Mouse (Mus musculus) testis, adult 2 months (tissue): ENCODE measurements around the gene Trim24. TPM values are rescaled to one million over a fixed set of nuclear protein-coding genes. Genes with fewer than 3 reads are reported as not detected.
A peak's percentile ranks its signal among the peaks of the same experiment; 100 is the strongest.

Experiments used
- H3K27ac ChIP-seq: fragments of 200-500 bp; 2 replicates; pipeline ENCODE4 v1.5.1; 2012; ENCODE audit warnings: low read depth, low read length; ENCODE audit not compliant: control insufficient read depth, insufficient read depth
- H3K27me3 ChIP-seq: fragments of 200-500 bp; 2 replicates; pipeline ENCODE4 v1.6.1; 2012; ENCODE audit warnings: mild to moderate bottlenecking, low read length, moderate library complexity; ENCODE audit not compliant: control insufficient read depth, insufficient read depth
- H3K36me3 ChIP-seq: fragments of 200-500 bp; 2 replicates; pipeline ENCODE4 v1.6.1; 2012; ENCODE audit warnings: mild to moderate bottlenecking, low read length; ENCODE audit not compliant: control insufficient read depth, insufficient read depth
- H3K4me1 ChIP-seq: fragments of 200-500 bp; 2 replicates; pipeline ENCODE4 v1.6.1; 2012; ENCODE audit warnings: low read length; ENCODE audit not compliant: control insufficient read depth, insufficient read depth
- H3K4me3 ChIP-seq: fragments of 200-500 bp; 2 replicates; pipeline ENCODE4 v1.5.1; 2012; ENCODE audit warnings: low read depth, mild to moderate bottlenecking, low read length, moderate library complexity, mixed read lengths; ENCODE audit not compliant: control insufficient read depth
- CTCF ChIP-seq: fragments of 200-500 bp; IDR thresholded peaks from 2 replicates; pipeline ENCODE4 v1.5.1; 2012; ENCODE audit warnings: low read depth, mild to moderate bottlenecking, inconsistent platforms, low read length, moderate library complexity; ENCODE audit not compliant: control insufficient read depth, insufficient read depth, insufficient replicate concordance
- POLR2A ChIP-seq: fragments of 200-500 bp; IDR thresholded peaks from 2 replicates; pipeline ENCODE4 v1.6.1; 2012; ENCODE audit warnings: low read depth, mild to moderate bottlenecking, inconsistent platforms, low read length, moderate library complexity; ENCODE audit not compliant: control insufficient read depth
- polyA plus RNA-seq: library from polyadenylated mRNA; depleted of rRNA; stranded (reverse); fragments of >200 nt; gene quantifications from 2 replicates; pipeline ENCODE4 v1.2.3, GENCODE M21; 2012; rRNA removed

The Trim24 gene
- polyA plus RNA-seq, 1 experiment: 82.5 TPM

DNA sequence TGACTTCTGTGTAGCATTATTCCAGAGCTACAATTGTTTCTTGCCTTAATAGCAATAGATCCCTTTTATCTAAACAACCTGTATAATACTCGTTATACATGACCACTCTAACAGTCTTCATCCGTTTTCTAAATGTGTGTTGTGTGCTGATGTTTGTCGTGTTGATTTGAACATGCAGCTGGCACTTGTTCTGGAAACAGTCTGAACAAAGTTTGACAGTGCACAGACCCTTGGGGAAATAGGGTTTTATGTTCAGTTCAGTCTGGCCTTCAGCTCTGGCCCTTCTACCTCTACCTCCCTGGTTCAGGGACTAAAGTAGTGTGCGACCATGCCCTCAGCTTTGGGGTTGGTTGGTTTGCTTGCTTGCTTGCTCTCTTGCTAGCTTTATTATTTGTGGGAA, 96.8 kb downstream of the Trim24 start:
- peaks cover 1% of the 10 kb centered on the region; the same call in 1 of the 2 replicates for H3K36me3 ChIP-seq
- H3K4me1 ChIP-seq: no peaks in the 10 kb centered on the region
- TF ChIP-seq POLR2A (no peak), CTCF (no peak)
- no peaks in the 10 kb centered on the region for H3K27me3 ChIP-seq
- no peak overlapping the region for H3K4me3 ChIP-seq
- H3K27ac ChIP-seq: no peak overlapping the region

DNA sequence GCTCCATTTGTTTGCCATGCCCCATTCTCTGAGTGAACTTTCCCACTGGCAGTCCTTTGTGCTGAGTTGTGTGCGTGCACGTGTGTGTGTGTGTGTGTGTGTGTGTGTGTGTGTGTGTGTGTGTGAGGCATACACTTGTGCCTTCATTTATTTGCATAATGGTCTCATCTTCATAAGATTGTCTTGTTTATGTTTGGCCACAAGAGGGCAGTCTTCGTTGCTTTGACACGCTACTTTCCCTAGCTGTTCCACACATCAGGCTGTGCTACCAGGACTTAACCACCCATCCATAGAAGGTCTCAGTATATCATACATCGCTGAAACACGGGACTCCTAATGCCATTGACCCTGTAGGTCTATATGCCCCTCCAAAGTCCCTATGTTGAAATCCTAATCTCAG, 136.8 kb downstream of the Trim24 start:
- no peaks in the 10 kb centered on the region for H3K27me3 ChIP-seq
- H3K36me3 ChIP-seq: no peaks in the 10 kb centered on the region
- H3K27ac ChIP-seq: no peak overlapping the region
- no peaks in the 10 kb centered on the region for H3K4me1 ChIP-seq
- no peak overlapping the region for H3K4me3 ChIP-seq
- TF ChIP-seq POLR2A (no peak), CTCF (peak; percentile 21; the same call in 1 of the 2 replicates)

DNA sequence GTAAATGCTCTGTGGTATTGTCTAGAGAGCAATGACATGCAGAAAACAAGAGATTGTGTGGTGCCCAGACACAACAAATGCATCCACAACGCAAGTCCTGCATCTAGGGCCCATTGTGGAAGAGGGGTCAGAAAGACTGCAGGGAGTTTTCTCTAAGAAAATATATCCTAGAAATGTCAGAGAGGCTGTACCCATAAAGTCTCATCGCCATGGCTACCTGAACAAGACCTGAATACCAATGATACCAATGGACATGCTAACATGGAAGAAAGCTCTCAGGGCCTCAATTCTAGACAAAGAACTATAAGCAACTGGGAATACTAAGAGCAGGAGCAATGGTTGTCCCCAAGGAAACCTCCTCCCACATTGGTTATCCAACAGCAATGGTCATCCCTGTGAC, 142.2 kb downstream of the Trim24 start:
- no peaks in the 10 kb centered on the region for H3K4me1 ChIP-seq
- no peak for TF ChIP-seq CTCF
- TF ChIP-seq POLR2A: no peak
- H3K36me3 ChIP-seq: no peaks in the 10 kb centered on the region

More for the DNA sequence above, 142.2 kb downstream of the Trim24 start:
- no peak overlapping the region for H3K27ac ChIP-seq
- H3K4me3 ChIP-seq: no peak overlapping the region
- H3K27me3 ChIP-seq: no peaks in the 10 kb centered on the region

Other genes with a start within 250 kb of the Trim24 start
- gene Svopl, start 176.2 kb downstream of the Trim24 start, polyA plus RNA-seq: 0.22 and 0.35 TPM in 2 replicates
- not detected in 2 replicates for gene Tmem213, start 238.4 kb downstream of the Trim24 start, polyA plus RNA-seq